Mouse (Mus musculus) liver, embryonic 14.5 days (tissue): Measurements from ENCODE around the gene Il1f6.

ENCODE experiments used
- CTCF ChIP-seq: IDR thresholded peaks from 2 replicates; pipeline ENCODE4 v1.5.1; 2016; ENCODE audit warnings: antibody characterized with exemption, low read depth, control low read depth
- EP300 ChIP-seq: IDR thresholded peaks from 2 replicates; pipeline ENCODE4 v1.6.1; 2016; ENCODE audit warnings: antibody characterized with exemption, low read depth

DNA sequence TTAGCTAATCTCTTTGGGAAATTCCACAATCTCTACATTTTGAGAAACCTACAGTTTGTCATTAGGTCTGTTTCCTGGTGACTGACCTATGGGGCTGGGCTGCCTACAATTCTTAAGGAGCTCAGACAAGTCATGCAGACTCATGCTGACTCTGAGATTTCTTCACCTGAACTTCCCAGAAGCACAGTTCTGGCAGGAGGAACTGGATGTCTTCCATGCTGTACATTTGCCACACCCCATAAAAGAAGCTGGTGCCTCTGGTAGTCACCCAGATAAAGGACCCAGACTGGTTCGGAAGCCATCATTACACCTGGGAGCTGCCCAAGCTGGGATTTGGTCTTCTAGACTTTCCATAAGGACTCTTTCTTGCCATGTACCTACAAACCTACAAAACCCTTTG is 29.0 kb upstream of the Il1f6 start, which contains the start of gene Il1f9:
- TF ChIP-seq CTCF (no peak), EP300 (no peak)
